Mouse (Mus musculus) forebrain, embryonic 16.5 days (tissue): ENCODE measurements at regions not wholly inside any gene's neighbourhood (a gene's known extent, or its start where the extent isn't known, plus 50 kb on each side); places are given as distances from the start of the nearest gene placed in this dataset.

Experiments
- ATAC-seq: fragments of 200-750 bp; cut with Nextera tagmentation; 2 replicates; pipeline ENCODE4 v1.8.0; 2017; ENCODE audit warnings: mild to moderate bottlenecking, moderate library complexity
- H3K27ac ChIP-seq: fragments of 300-500 bp; sonication (generic); 2 replicates; pipeline ENCODE4 v1.5.1; 2014; ENCODE audit warnings: low read length, control low read depth
- H3K27me3 ChIP-seq: fragments of 300-500 bp; sonication (generic); replicated peaks from 2 replicates; pipeline ENCODE4 v1.6.1; 2014; ENCODE audit warnings: low read length; ENCODE audit not compliant: control insufficient read depth, insufficient read depth
- H3K36me3 ChIP-seq: fragments of 300-500 bp; sonication (generic); 2 replicates; pipeline ENCODE4 v1.6.1; 2014; ENCODE audit not compliant: control insufficient read depth, insufficient read depth
- H3K4me1 ChIP-seq: fragments of 300-500 bp; sonication (generic); replicated peaks from 2 replicates; pipeline ENCODE4 v1.6.1; 2014; ENCODE audit warnings: low read length; ENCODE audit not compliant: control insufficient read depth, insufficient read depth
- H3K4me2 ChIP-seq: fragments of 300-500 bp; sonication (generic); 2 replicates; pipeline ENCODE4 v1.6.1; 2014; ENCODE audit warnings: mild to moderate bottlenecking, low read length, control low read depth
- H3K4me3 ChIP-seq: fragments of 300-500 bp; sonication (generic); replicated peaks from 2 replicates; pipeline ENCODE4 v1.5.1; 2014; ENCODE audit warnings: mild to moderate bottlenecking, low read length, control low read depth
- H3K9ac ChIP-seq: fragments of 300-500 bp; sonication (generic); replicated peaks from 2 replicates; pipeline ENCODE4 v1.6.1; 2014; ENCODE audit warnings: low read depth, low read length, control low read depth
- H3K9me3 ChIP-seq: fragments of 300-500 bp; sonication (generic); 2 replicates; pipeline ENCODE4 v1.6.1; 2016; ENCODE audit warnings: low read length; ENCODE audit not compliant: control insufficient read depth
- WGBS: fragments of 180-500 bp; shearing (Covaris S2); extraction: QIAGEN DNeasy Blood & Tissue Kit; methylation state at CpG from one replicate; pipeline ENCODE4 v1.1.7; 2014; 5-methylcytosine and 5-hydroxymethylcytosine counted together

- Histone ChIP-seq H3K4me2 (no peak overlapping the region), H3K27ac (no peak overlapping the region), H3K27me3 (no peaks in the 10 kb centered on the region), H3K9ac (no peak overlapping the region), H3K36me3 (no peaks in the 10 kb centered on the region), H3K4me3 (no peak overlapping the region), H3K4me1 (no peaks in the 10 kb centered on the region), H3K9me3 (no peaks in the 10 kb centered on the region)
- WGBS = 84% methylated on average over 3 of the region's 3 CpGs
- no peak for ATAC-seq
Observed at GRCm38 (mm10) chr1:26573798-26574450, 113.3 kb downstream of the 4931408C20Rik start.

GRCm38 (mm10) chr1:26559505-26559904 is 127.8 kb downstream of the 4931408C20Rik start:
- no peaks in the 10 kb centered on the region for H3K36me3 ChIP-seq
- H3K4me1 ChIP-seq = no peaks in the 10 kb centered on the region
- H3K4me2 ChIP-seq = no peak overlapping the region
- no peak overlapping the region for H3K4me3 ChIP-seq
- H3K27ac ChIP-seq = no peak overlapping the region
- H3K9ac ChIP-seq = no peak overlapping the region
- no peaks in the 10 kb centered on the region for H3K27me3 ChIP-seq
- no peaks in the 10 kb centered on the region for H3K9me3 ChIP-seq
- ATAC-seq = no peak

GRCm38 (mm10) chr1:26524537-26524936 is 162.7 kb downstream of the 4931408C20Rik start:
- Histone ChIP-seq H3K27me3 (no peaks in the 10 kb centered on the region), H3K4me1 (no peaks in the 10 kb centered on the region), H3K27ac (no peak overlapping the region), H3K4me3 (no peak overlapping the region), H3K9ac (no peak overlapping the region), H3K4me2 (no peak overlapping the region), H3K9me3 (no peaks in the 10 kb centered on the region), H3K36me3 (no peaks in the 10 kb centered on the region)
- WGBS = 87% methylated on average over 1 of the region's 1 CpGs
- ATAC-seq = no peak

GRCm38 (mm10) chr1:26511368-26511767 is 175.9 kb downstream of the 4931408C20Rik start:
- 76% methylated on average over 1 of the region's 1 CpGs for WGBS
- ATAC-seq = peak; percentile 88
- Histone ChIP-seq H3K4me2 (no peak overlapping the region), H3K36me3 (no peaks in the 10 kb centered on the region), H3K9me3 (no peaks in the 10 kb centered on the region), H3K9ac (no peak overlapping the region), H3K27ac (no peak overlapping the region), H3K27me3 (no peaks in the 10 kb centered on the region), H3K4me3 (no peak overlapping the region), H3K4me1 (no peaks in the 10 kb centered on the region)
